Mouse (Mus musculus) heart, embryonic 12.5 days (tissue): Measurements from ENCODE around the gene Hoxd1. TPM values are rescaled to one million over a fixed set of nuclear protein-coding genes. Genes with fewer than 3 reads are reported as not detected.
A peak's percentile ranks its signal among the peaks of the same experiment; 100 is the strongest.

Experiments
- ATAC-seq: fragments of 200-750 bp; cut with Nextera tagmentation; 2 replicates; pipeline ENCODE4 v1.8.0; 2017; ENCODE audit warnings: moderate TSS enrichment, moderate library complexity; ENCODE audit not compliant: insufficient number of reproducible peaks, low FRiP score
- H3K27ac ChIP-seq: fragments of 300-500 bp; sonication (generic); 2 replicates; pipeline ENCODE4 v1.5.1; 2016; ENCODE audit warnings: mild to moderate bottlenecking, moderate library complexity; ENCODE audit not compliant: poor library complexity, severe bottlenecking
- H3K27me3 ChIP-seq: fragments of 300-500 bp; sonication (generic); replicated peaks from 2 replicates; pipeline ENCODE4 v1.6.1; 2016; ENCODE audit warnings: mild to moderate bottlenecking, moderate library complexity
- H3K36me3 ChIP-seq: fragments of 300-500 bp; sonication (generic); 2 replicates; pipeline ENCODE4 v1.6.1; 2016; ENCODE audit warnings: mild to moderate bottlenecking, moderate library complexity
- H3K4me1 ChIP-seq: fragments of 300-500 bp; sonication (generic); replicated peaks from 2 replicates; pipeline ENCODE4 v1.6.1; 2016; ENCODE audit warnings: mild to moderate bottlenecking
- H3K4me2 ChIP-seq: fragments of 300-500 bp; sonication (generic); 2 replicates; pipeline ENCODE4 v1.6.1; 2016; ENCODE audit warnings: mild to moderate bottlenecking, moderate library complexity
- H3K4me3 ChIP-seq: fragments of 300-500 bp; sonication (generic); 2 replicates; pipeline ENCODE4 v1.5.1; 2016; ENCODE audit warnings: mild to moderate bottlenecking
- H3K9ac ChIP-seq: fragments of 300-500 bp; sonication (generic); 2 replicates; pipeline ENCODE4 v1.6.1; 2016; ENCODE audit warnings: mild to moderate bottlenecking, moderate library complexity
- H3K9me3 ChIP-seq: fragments of 300-500 bp; sonication (generic); replicated peaks from 2 replicates; pipeline ENCODE4 v1.6.1; 2016; ENCODE audit warnings: mild to moderate bottlenecking, moderate library complexity
- WGBS: fragments of 180-500 bp; shearing (Covaris S2); methylation state at CpG from one replicate; pipeline ENCODE4 v1.1.7; 2016; 5-methylcytosine and 5-hydroxymethylcytosine counted together
- polyA plus RNA-seq: library from polyadenylated mRNA; unstranded; fragments of >200 nt; fragmentation: Nextera tagmentation; extraction: Ambion mirVana; gene quantifications from 2 replicates; pipeline ENCODE4 v1.2.1, GENCODE M21; 2016

Hoxd1 gene
- polyA plus RNA-seq: not detected in 2 replicates

GRCm38 (mm10) chr2:74762522-74763244 lies at the start of gene Hoxd1:
TSS of gene Hoxd1 (plus strand) at chr2:74762980.
- Histone ChIP-seq H3K36me3 (no peaks in the 10 kb centered on the region), H3K4me2 (peak within 1 kb of the TSS; percentile 83), H3K4me1 (peaks cover 18% of the 10 kb centered on the region), H3K27ac (no peak within 1 kb of the TSS), H3K4me3 (peak within 1 kb of the TSS; percentile 50), H3K9ac (peak within 1 kb of the TSS; percentile 29; the same call in 1 of the 2 replicates), H3K27me3 (peaks cover 82% of the 10 kb centered on the region), H3K9me3 (no peaks in the 10 kb centered on the region)
- WGBS: under 1% methylated on average over 61 of the region's 61 CpGs
- 0 out of 2 replicates have a peak, but pooled peaks have one; percentile 36 for ATAC-seq

GRCm38 (mm10) chr2:74713239-74714150 lies 49.3 kb upstream of the Hoxd1 start:
- H3K27me3 ChIP-seq: peaks cover 96% of the 10 kb centered on the region
- no peak overlapping the region for H3K4me3 ChIP-seq
- no peak overlapping the region for H3K9ac ChIP-seq
- H3K36me3 ChIP-seq: no peaks in the 10 kb centered on the region
- H3K4me1 ChIP-seq: peaks cover 13% of the 10 kb centered on the region
- no peak for ATAC-seq
- H3K9me3 ChIP-seq: no peaks in the 10 kb centered on the region
- H3K4me2 ChIP-seq: no peak overlapping the region
- WGBS: 6% methylated on average over 19 of the region's 19 CpGs
- H3K27ac ChIP-seq: no peak overlapping the region

DNA sequence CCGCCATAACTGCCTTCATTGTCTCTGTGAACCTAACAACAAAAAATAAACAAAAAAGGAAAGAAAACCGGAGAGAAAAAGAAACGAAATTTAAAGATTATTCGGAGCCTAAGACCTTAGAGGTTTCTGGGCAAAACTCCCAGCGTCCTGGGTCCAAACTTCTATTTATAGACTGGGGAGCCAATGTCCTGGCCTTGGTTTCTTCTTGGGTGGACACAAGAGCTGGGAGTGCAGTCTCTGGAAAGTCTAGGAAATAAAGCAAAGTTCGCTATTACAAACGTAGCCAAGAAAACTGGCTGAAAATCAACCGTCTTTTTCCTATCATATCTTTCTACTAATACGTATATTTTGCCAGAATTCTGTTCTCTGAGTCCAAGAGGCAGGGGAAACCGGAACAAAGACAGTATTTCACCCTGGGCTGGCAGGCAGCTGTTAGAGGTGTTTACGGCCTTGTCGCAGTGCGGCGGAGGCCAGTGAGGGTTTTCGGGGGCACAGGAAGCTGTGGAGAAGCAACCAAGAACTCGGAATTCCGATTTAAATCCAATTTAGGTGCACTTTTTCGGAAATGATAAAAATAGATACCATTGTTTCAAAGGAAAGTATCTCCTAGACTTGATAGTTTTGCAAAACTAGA lies 48.5 kb upstream of the Hoxd1 start:
- no peak for ATAC-seq
- Histone ChIP-seq H3K4me2 (no peak overlapping the region), H3K9ac (no peak overlapping the region), H3K9me3 (no peaks in the 10 kb centered on the region), H3K27me3 (peaks cover 96% of the 10 kb centered on the region), H3K36me3 (no peaks in the 10 kb centered on the region), H3K27ac (no peak overlapping the region), H3K4me1 (peaks cover 13% of the 10 kb centered on the region), H3K4me3 (no peak overlapping the region)
- 8% methylated on average over 18 of the region's 18 CpGs for WGBS

DNA sequence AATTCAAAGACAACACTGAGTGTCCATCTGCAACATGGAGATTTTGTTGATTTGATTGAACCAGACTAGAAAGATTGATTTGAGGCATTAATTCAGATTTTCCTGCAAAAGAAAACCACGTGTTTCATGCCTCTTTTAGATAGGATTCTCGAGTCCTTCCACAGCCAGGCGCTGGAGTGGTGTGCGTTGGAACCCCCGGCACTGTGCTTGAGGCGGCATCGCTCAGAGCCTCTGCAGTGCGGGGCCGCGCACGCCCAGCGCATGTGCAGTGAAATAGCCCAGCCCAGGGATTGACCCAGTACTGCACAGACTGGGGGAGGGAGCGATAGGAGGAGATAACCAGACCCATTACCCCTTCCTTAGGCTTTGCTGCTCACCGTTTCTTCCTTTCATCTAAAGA lies 47.9 kb upstream of the Hoxd1 start:
- ATAC-seq: peak; percentile 57; the same call in 1 of the 2 replicates
- Histone ChIP-seq H3K27me3 (peaks cover 96% of the 10 kb centered on the region), H3K27ac (no peak overlapping the region), H3K9me3 (no peaks in the 10 kb centered on the region), H3K4me1 (peaks cover 13% of the 10 kb centered on the region), H3K9ac (no peak overlapping the region), H3K36me3 (no peaks in the 10 kb centered on the region), H3K4me2 (no peak overlapping the region), H3K4me3 (no peak overlapping the region)
- 0% methylated on average over 14 of the region's 14 CpGs for WGBS

- Histone ChIP-seq H3K9me3 (no peaks in the 10 kb centered on the region), H3K4me3 (peak overlapping the region; percentile 35), H3K27ac (no peak overlapping the region), H3K27me3 (peaks cover 96% of the 10 kb centered on the region), H3K9ac (no peak overlapping the region), H3K4me2 (peak overlapping the region; percentile 67), H3K36me3 (no peaks in the 10 kb centered on the region), H3K4me1 (peaks cover 13% of the 10 kb centered on the region)
- peak; percentile 45; the same call in 1 of the 2 replicates for ATAC-seq
- WGBS: 5% methylated on average over 26 of the region's 26 CpGs
Observed at GRCm38 (mm10) chr2:74715504-74716241, 47.1 kb upstream of the Hoxd1 start.

DNA sequence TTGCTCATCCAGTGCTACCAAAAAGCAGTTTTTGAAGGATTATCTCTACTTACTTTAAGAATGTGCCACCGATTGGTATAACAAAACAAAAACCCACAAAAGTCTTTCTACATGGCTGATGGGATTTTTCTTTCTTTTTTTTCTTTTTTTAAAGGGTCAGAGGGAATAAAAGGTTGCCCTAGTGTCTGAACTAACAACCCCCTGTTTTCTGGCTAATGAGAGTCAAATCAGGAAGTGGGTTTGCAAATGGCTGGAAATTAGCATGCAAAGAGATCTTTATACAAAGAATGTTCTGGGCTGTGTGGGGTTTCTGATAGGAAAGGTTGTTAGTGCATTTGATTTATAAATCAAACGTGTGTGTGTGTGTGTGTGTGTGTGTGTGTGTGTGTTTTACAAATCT lies 42.4 kb upstream of the Hoxd1 start:
- 0 out of 2 replicates have a peak, but pooled peaks cover 3% of the 10 kb centered on the region for H3K4me1 ChIP-seq
- no peak overlapping the region for H3K4me2 ChIP-seq
- H3K9ac ChIP-seq: no peak overlapping the region
- no peak for ATAC-seq
- no peaks in the 10 kb centered on the region for H3K9me3 ChIP-seq
- WGBS: 11% methylated on average over 2 of the region's 2 CpGs
- no peak overlapping the region for H3K4me3 ChIP-seq
- no peaks in the 10 kb centered on the region for H3K36me3 ChIP-seq
- H3K27me3 ChIP-seq: peaks cover 99% of the 10 kb centered on the region
- no peak overlapping the region for H3K27ac ChIP-seq

- Histone ChIP-seq H3K27me3 (peaks cover 98% of the 10 kb centered on the region), H3K4me3 (no peak overlapping the region), H3K36me3 (no peaks in the 10 kb centered on the region), H3K27ac (no peak overlapping the region), H3K9ac (no peak overlapping the region), H3K4me1 (0 out of 2 replicates have a peak, but pooled peaks cover under 1% of the 10 kb centered on the region), H3K4me2 (no peak overlapping the region), H3K9me3 (no peaks in the 10 kb centered on the region)
- no peak for ATAC-seq
- 10% methylated on average over 5 of the region's 5 CpGs for WGBS
Observed at GRCm38 (mm10) chr2:74720955-74721491, 41.8 kb upstream of the Hoxd1 start.

DNA sequence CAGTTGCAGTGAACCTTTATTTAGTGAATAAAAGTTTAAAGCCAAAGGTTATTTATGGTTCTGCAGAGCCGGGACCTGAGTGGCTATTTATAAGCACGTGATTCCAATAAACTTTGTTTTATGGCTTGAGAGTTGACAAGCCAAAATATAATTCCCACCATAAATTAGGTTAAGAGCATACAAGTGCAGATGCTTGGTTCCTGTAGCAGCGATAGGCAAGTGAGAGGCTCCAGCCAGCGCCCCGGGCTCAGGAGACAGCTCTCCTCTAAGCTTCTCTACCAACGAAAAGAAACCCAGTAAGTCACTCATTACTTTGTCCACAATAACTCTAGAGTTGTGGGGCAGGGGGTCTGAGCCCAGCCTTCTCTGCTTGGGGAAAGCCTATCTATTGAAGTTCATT lies 40.9 kb upstream of the Hoxd1 start:
- no peak overlapping the region for H3K4me3 ChIP-seq
- WGBS: 12% methylated on average over 6 of the region's 6 CpGs

DNA sequence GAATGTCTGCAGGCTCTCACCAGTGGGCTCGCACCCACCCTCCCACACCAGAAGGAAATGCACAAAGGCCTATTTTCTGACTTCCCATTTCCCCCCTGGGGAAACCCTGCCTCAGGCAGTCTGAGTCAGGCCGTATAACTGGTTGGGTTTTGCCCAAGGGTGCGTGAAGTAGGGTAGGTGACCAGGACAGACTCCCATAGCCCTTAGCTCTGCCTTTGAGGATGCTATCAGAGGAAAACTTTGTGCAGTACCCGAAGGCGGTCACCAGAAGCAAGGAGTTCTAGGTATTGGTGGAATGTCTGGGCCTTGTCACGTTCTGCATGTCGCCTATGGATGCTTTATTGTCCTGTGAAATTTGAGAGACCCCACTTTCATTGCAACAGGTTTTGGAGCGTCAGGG lies 39.8 kb upstream of the Hoxd1 start:
- Histone ChIP-seq H3K4me1 (peaks cover 9% of the 10 kb centered on the region), H3K27me3 (peaks cover 98% of the 10 kb centered on the region), H3K36me3 (no peaks in the 10 kb centered on the region), H3K9ac (no peak overlapping the region), H3K4me3 (no peak overlapping the region), H3K27ac (no peak overlapping the region), H3K9me3 (no peaks in the 10 kb centered on the region), H3K4me2 (no peak overlapping the region)
- WGBS: 9% methylated on average over 8 of the region's 8 CpGs
- no peak for ATAC-seq

More for the DNA sequence above, 40.9 kb upstream of the Hoxd1 start:
- H3K4me2 ChIP-seq: no peak overlapping the region
- H3K36me3 ChIP-seq: no peaks in the 10 kb centered on the region
- no peaks in the 10 kb centered on the region for H3K9me3 ChIP-seq
- no peaks in the 10 kb centered on the region for H3K4me1 ChIP-seq
- no peak overlapping the region for H3K27ac ChIP-seq
- no peak for ATAC-seq
- no peak overlapping the region for H3K9ac ChIP-seq
- peaks cover 98% of the 10 kb centered on the region for H3K27me3 ChIP-seq

- 21% methylated on average over 7 of the region's 7 CpGs for WGBS
- no peak for ATAC-seq
Observed at GRCm38 (mm10) chr2:74724244-74725015, 38.4 kb upstream of the Hoxd1 start.

More at GRCm38 (mm10) chr2:74724244-74725015, 38.4 kb upstream of the Hoxd1 start:
- Histone ChIP-seq H3K36me3 (no peaks in the 10 kb centered on the region), H3K4me3 (no peak overlapping the region), H3K4me2 (no peak overlapping the region), H3K9ac (no peak overlapping the region), H3K27ac (no peak overlapping the region), H3K9me3 (no peaks in the 10 kb centered on the region), H3K4me1 (peaks cover 10% of the 10 kb centered on the region), H3K27me3 (peaks cover 96% of the 10 kb centered on the region)
